Mouse (Mus musculus): ENCODE results near the gene Olfr723. TPM values are rescaled to one million over a fixed set of nuclear protein-coding genes. Genes with fewer than 3 reads are reported as not detected.
"Not testable (repeated sequence)": the region's sequence is repeated elsewhere in the genome, so short reads cannot be mapped to it uniquely, and the experiment has no call there.

Olfr723 gene
- not detected for total RNA-seq (2021)
- long read RNA-seq, experiment 1, result 0 reads
- long read RNA-seq, experiment 2, result 0 reads

DNA sequence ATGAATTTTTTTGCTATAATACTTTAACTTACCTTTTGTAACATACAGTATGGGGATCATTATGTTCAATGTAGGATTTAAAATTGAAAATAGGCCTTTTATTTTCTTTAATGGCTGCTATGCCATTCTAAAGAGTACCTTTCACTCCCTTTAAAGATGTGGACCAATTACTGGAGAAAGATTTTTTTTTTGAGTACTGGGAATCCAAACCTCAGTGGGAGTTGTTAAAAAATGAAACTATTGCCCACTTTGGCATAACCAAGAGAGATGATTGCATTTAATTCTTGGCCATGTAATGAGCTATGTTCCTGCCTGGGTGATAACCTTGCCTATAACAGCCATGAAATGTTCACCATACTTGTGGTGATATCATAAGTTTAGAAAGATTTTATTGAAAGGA lies at the start of gene Olfr723:
Olfr723 (minus strand) TSS at position 101 of the 400 bp plus-strand sequence.
- not testable (repeated sequence) for H3K27ac ChIP-seq; DNase-seq (ENCODE audit: low spot score in 2 of 2); H3K4me3 ChIP-seq

DNA sequence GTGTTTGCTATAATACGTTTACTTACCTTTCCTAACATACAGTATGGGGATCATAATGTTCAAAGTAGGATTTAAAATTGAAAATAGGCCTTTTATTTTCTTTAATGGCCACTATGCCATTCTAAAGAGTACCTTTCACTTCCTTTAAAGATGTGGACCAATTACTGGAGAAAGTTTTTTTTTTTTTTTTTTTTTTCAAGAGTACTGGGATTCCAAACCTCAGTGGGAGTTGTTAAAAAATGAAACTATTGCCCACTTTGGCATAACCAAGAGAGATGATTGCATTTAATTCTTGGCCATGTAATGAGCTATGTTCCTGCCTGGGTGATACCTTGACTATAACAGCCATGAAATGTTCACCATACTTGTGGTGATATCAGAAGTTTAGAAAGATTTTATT lies 31.6 kb upstream of the Olfr723 start, which contains the start of gene Olfr724:
Olfr724 (minus strand) TSS at position 101 of the 400 bp plus-strand sequence.
- DNase-seq (ENCODE audit: low spot score in 2 of 2); H3K4me3 ChIP-seq; H3K27ac ChIP-seq: not testable (repeated sequence)

DNA sequence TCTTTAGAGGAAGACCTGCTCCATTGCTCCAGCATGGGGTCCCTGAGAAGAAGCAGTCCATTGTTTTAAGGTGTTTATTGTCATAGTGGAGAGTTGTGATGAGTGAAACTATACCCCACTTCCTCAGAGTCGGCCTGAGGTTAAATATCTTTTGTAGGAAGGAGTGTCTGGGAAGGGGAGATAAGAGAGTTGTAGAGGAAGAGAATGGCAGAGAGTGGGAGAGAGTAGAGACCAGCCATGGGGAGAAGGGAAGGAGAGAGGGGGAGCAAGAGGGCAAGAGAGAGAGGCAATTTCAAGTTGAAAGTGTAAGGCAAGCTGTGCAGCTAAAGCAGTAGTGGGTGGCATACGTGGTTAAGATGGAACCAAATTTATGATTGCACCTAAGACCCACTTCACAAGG lies 24.3 kb upstream of the Olfr723 start:
- DNase-seq (ENCODE audit: low spot score in 2 of 2), result no peak
- no peak overlapping the region for H3K4me3 ChIP-seq
- H3K27ac ChIP-seq, result no peak overlapping the region
- no peak for TF ChIP-seq CTCF (conservative IDR thresholded peaks at IDR 0.05)

DNA sequence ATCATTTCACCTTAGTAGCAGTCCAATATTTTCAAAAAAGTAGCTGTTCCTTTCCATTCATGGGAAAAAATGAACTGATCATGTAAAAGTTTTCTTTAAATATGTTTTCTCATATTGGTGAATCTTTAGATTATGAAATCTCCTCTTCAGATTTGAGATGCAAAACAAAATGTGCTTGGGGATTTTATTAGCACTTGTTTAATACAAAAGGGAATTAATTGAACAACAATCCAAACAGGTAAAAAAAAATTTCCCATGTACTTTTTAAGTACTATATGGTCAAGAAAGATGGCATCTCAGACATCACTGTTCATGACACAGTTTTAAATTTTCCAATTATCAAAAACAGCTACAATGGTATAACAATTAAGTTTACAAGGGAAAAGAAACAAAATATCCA lies 29.7 kb downstream of the Olfr723 start, which contains the start of gene Olfr722:
Olfr722 (minus strand) TSS at position 101 of the 400 bp plus-strand sequence.
- DNase-seq (ENCODE audit: low spot score in 2 of 2), result no peak
- TF ChIP-seq CTCF (conservative IDR thresholded peaks at IDR 0.05), result no peak
- H3K27ac ChIP-seq, result no peak within 1 kb of the TSS
- no peak within 1 kb of the TSS for H3K4me3 ChIP-seq

Other genes with a start within 250 kb of the Olfr723 start
- gene Armh4, start 148.4 kb downstream of the Olfr723 start, total RNA-seq (2021), result 10 to 100 TPM; 26.3 to 29.0 TPM
- gene Olfr722, start 29.8 kb downstream of the Olfr723 start, total RNA-seq (2021), result not detected
- not detected for gene Olfr724, start 31.5 kb upstream of the Olfr723 start, total RNA-seq (2021)
- gene Olfr725, start 108.6 kb upstream of the Olfr723 start, total RNA-seq (2021), result not detected
- gene Olfr726, start 159.2 kb upstream of the Olfr723 start, total RNA-seq (2021), result not detected
- not detected for gene Olfr727, start 191.4 kb upstream of the Olfr723 start, total RNA-seq (2021)
- gene Olfr728, start 210.9 kb upstream of the Olfr723 start, total RNA-seq (2021), result not detected
- gene Olfr729, start 221.1 kb upstream of the Olfr723 start, total RNA-seq (2021), result not detected

All from layer of hippocampus, adult 2 months (tissue).